Mouse (Mus musculus) liver, embryonic 14.5 days (tissue): ENCODE measurements at regions not wholly inside any gene's neighbourhood (a gene's known extent, or its start where the extent isn't known, plus 50 kb on each side); places are given as distances from the start of the nearest gene placed in this dataset.

Source experiments
- CTCF ChIP-seq: IDR thresholded peaks from 2 replicates; pipeline ENCODE4 v1.5.1; 2016; ENCODE audit warnings: antibody characterized with exemption, low read depth, control low read depth
- EP300 ChIP-seq: IDR thresholded peaks from 2 replicates; pipeline ENCODE4 v1.6.1; 2016; ENCODE audit warnings: antibody characterized with exemption, low read depth

DNA sequence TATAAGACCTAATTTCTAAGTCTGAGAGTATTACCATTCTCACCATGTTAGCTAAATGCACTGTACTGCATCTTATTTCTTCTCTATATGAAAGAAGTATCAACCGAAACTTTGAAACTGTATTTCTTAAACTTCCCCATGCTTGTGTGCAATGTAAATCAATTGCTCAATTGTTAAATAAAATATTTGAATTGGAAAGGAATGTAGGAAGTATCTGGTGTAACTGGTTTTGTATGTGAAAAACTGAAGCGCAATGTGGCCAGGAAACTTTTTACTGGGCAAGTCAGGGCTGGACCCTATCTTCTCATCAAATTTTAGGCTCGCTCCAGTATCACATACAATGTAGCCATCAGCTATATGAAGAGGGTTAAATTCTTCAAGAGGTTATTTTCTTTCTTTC is 123.8 kb upstream of the Atp2b1 start:
- TF ChIP-seq CTCF (no peak), EP300 (no peak)
